Mouse (Mus musculus): ENCODE data around the gene Dock4.

- TF ChIP-seq CTCF (IDR thresholded peaks at IDR 0.05) = no peak
- no peak for TF ChIP-seq POLR2A (IDR thresholded peaks at IDR 0.05; ENCODE audit: insufficient read depth, low read depth, low read length)
- no peak for TF ChIP-seq EP300 (IDR thresholded peaks at IDR 0.05; ENCODE audit: insufficient read depth, low read depth, low read length)
Measured at GRCm38 (mm10) chr12:40535655-40536618, 90.2 kb downstream of the Dock4 start.
